Mouse (Mus musculus) Patski (cell line): ENCODE measurements around the gene Insig1. TPM values are rescaled to one million over a fixed set of nuclear protein-coding genes. Genes with fewer than 3 reads are reported as not detected.

ENCODE experiments used
- ATAC-seq: fragments of 100-300 bp; one replicate; pipeline ENCODE4 v1.8.0; 2021
- CTCF ChIA-PET: fragments of 350-600 bp; sonication (Branson Sonifier 250); formaldehyde crosslinking; loops from one replicate; lab custom pipeline; 2022; ENCODE audit warnings: inconsistent platforms; lab: Charles Lee
- POLR2A ChIA-PET: fragments of 350-600 bp; sonication (Branson Sonifier 250); formaldehyde crosslinking; loops from one replicate; lab custom pipeline; 2022; ENCODE audit warnings: antibody characterized with exemption, inconsistent platforms; lab: Charles Lee
- DNase-seq: peaks from one replicate; pipeline ENCODE4 v3.0.0-alpha.2; 2011; ENCODE audit warnings: low read depth, low spot score
- H3K27me3 ChIP-seq: fragments of 371-371 bp; one replicate; pipeline ENCODE4 v1.5.1; 2021
- CTCF ChIP-seq: fragments of 100-300 bp; IDR thresholded peaks from one replicate; pipeline ENCODE4 v1.5.1; 2021
- in situ Hi-C: fragments of 300-500 bp; cut with MboI; formaldehyde crosslinking; loops from 3 replicates; pipeline ENCODE4 v1.11.1; 2018; ENCODE audit warnings: low pct_unique_long_range_greater_than_20kb, mixed read lengths
- polyA plus RNA-seq: library from polyadenylated mRNA; unstranded; gene quantifications from one replicate; pipeline ENCODE4 v1.2.3, GENCODE M21; 2021

The Insig1 gene
- polyA plus RNA-seq, 1 experiment from 2014 or later = 19.8 TPM

DNA sequence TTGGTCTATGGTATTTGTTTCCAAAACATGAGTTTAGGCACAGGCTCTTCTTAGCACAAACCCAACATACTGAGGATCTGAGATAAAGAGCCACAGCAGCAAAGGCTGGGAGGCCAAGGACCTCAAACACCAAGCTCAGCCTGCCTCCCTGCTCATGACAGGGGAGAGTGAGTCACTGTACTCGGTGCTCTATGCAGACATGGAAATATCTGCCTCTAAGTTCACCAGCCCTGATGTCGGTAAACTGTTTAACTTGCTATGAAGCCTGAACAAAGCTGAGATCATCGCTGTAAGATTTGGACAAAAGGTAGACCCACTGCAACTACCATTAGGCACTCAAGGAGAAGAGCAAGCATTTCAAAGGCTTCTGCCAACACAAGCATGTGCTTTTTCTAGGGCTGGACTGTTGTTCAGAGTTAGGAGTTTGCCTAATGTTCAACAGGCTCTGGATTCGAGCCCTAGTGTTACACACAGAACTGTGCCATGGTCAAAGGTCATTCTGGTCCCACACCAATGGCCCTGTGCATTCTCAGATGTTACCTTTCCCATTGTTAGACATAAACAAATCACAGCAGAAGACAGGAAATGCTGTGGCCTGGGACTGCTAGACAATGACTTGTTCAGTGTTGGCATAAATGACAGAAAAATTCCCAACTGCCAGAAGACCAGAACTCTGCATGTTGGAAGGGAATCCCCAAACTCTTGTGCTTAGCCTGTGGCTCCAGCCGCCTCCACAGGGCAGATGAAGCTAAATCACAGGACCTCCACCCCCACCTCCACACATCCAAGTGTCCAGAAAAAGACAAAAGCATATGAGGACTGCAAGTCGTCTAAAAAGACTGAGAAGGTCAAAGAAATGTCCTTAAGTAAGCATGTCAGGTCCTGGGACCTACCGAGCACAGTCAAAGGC lies 31.2 kb upstream of the Insig1 start:
- H3K27me3 ChIP-seq = no peaks in the 10 kb centered on the region
- DNase-seq (no peak), ATAC-seq (no peak)
- no peak for TF ChIP-seq CTCF
- in situ Hi-C loops = no loop called here
- ChIA-PET POLR2A (no interaction called here), CTCF (interaction anchor here (1.3 to 1.5 kb wide), 2 partner anchors 10 to 13 kb away, joined by 4 to 5 read pairs; no protein-coding TSS in a partner anchor)

DNA sequence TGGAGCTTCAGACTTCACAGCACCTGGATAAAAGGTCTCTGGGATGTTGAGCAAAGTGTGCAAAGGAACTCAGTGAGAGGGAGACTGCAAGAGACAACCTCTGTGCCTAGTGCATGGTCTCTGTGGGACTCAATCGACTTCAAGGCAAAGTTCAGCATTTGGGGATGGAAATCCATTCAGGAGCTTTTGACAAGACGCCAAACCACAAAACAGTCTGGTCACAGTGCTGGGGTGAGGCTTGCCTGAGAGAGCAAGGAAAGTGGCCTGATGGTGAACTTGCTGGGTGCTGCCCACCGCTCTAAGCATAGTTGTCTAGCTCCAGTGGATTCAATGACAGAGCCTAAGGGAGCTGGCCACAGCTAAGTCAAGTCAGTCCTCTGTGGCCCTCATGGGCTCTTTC lies 30.4 kb upstream of the Insig1 start:
- ATAC-seq = no peak
- CTCF ChIA-PET = interaction anchor here (1.3 to 1.5 kb wide), 2 partner anchors 9 to 12 kb away, joined by 4 to 5 read pairs; no protein-coding TSS in a partner anchor

DNA sequence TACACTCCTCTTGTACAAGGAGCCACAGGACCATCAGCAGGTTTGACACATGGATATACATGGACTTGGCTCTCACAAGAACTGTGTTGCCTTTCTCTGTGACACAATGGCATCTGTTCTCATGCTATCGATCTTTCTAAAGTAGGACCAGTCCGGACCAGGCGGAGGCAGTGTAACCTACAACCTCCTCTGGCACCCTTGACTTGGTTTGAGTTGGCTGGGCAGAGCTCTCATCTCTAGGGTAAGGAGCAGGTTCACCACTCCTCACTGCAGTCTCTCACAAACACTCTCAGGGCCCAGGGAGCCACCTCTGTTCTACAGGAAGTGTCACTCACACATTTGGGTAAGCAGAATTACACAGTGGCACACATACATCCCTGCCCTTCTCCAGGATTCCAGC lies 29.1 kb upstream of the Insig1 start:
- ChIA-PET CTCF (interaction anchor here (0.6 to 1.5 kb wide), 2 partner anchors 11 to 13 kb away, joined by 3 to 5 read pairs; no protein-coding TSS in a partner anchor), POLR2A (no interaction called here)

More for the DNA sequence above, 30.4 kb upstream of the Insig1 start:
- in situ Hi-C loops = no loop called here
- no peak for DNase-seq
- no peak for TF ChIP-seq CTCF
- POLR2A ChIA-PET = no interaction called here
- no peaks in the 10 kb centered on the region for H3K27me3 ChIP-seq

DNA sequence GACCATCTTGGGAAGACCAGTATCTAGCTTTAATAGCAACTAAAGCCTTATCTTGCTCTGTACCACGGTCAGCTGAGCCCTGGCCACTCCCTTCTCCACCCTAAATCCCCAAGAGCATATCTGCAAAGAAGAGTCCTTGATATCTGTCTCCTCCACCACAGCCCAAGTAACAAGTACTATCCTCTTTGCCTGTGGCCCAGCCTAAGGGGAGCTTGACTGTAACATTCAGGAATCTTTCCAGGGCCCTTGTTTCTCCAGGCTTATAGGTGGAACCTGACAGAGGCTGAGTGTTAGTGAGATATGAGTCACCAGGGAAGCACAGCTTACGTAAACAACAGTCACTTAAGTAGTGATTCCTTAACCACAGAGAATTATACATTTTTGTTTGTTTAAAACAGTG lies 28.4 kb upstream of the Insig1 start:
- no peaks in the 10 kb centered on the region for H3K27me3 ChIP-seq
- ChIA-PET POLR2A (interaction anchor here (0.5 to 0.9 kb wide), 2 partner anchors 23 to 65 kb away, joined by 4 read pairs; no protein-coding TSS in a partner anchor), CTCF (no interaction called here)
- no peak for TF ChIP-seq CTCF
- ATAC-seq = peak; percentile 81
- in situ Hi-C loops = no loop called here
- no peak for DNase-seq

More for the DNA sequence above, 29.1 kb upstream of the Insig1 start:
- H3K27me3 ChIP-seq = no peaks in the 10 kb centered on the region
- no peak for DNase-seq
- in situ Hi-C loops = no loop called here
- no peak for ATAC-seq
- TF ChIP-seq CTCF = no peak

DNA sequence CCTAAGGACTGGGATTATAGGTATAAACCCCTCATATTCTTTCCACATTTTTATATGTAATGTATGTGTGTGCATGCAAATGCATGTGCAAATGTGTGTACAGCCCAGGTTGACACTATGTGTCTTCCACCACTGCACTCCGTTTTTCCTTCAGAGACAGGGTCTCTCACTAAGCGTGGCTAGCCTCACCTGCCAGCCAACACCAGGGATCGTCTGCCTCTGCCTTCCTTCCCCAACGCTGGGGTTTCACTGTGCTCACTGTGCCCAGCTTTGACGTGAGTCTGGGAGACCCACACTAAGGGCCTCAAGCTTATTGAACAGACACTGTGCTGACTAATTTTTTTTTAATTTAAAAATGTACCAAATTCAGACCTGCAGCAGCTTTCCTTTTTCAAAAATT lies 27.8 kb upstream of the Insig1 start:
- POLR2A ChIA-PET = interaction anchor here (0.9 kb wide), 1 partner anchor 23 kb away, joined by 4 read pairs; no protein-coding TSS in a partner anchor
- H3K27me3 ChIP-seq = no peaks in the 10 kb centered on the region
- CTCF ChIA-PET = no interaction called here
- no peak for DNase-seq
- no peak for ATAC-seq
- in situ Hi-C loops = no loop called here
- no peak for TF ChIP-seq CTCF

DNA sequence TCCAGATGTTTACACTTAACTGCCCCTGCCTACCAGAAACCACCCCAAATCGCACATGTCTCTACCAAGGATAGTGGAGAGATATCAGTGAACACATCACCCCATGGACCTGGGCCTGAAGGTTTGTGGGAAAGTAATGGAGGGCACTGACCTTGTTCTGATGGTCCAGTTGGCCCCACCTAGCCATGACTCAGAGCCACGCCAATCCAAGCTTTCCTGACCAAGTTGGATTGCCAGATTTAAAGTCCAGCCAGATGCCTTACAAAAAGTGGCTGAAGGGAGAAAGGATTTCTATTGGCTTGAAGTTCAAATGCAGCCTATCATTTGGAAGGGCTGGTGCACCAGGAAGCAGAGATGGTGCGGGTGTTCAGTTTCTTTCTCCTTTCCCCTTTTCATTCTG lies 24.2 kb upstream of the Insig1 start:
- no peak for TF ChIP-seq CTCF
- ChIA-PET POLR2A (no interaction called here), CTCF (interaction anchor here (1.3 to 1.4 kb wide), 2 partner anchors 9 to 17 kb away, joined by 3 to 4 read pairs; no protein-coding TSS in a partner anchor)
- no peaks in the 10 kb centered on the region for H3K27me3 ChIP-seq
- DNase-seq (no peak), ATAC-seq (no peak)
- in situ Hi-C loops = no loop called here

DNA sequence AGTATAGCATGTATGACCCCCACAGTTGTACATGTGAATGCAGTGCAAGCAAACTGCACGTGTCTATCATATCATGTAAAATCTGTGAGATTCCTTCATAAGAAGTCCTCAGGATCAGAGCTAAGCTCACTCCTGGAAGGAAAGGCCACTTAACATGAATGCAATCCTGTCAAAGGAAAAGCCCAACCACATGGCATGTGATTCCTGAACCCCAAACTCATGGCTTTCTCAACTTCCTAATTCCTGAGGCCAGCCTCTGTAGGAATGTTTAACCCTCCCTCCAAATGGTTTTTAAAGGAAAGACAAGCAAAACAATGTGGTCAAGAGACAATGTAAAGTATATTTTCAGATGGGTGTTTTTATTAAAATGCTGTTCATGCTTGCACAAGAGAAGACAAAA lies 23.2 kb upstream of the Insig1 start:
- TF ChIP-seq CTCF = no peak
- ChIA-PET POLR2A (no interaction called here), CTCF (interaction anchor here (1.4 kb wide), 1 partner anchor 10 kb away, joined by 3 read pairs; no protein-coding TSS in a partner anchor)
- DNase-seq (no peak), ATAC-seq (no peak)
- H3K27me3 ChIP-seq = no peaks in the 10 kb centered on the region
- in situ Hi-C loops = no loop called here

DNA sequence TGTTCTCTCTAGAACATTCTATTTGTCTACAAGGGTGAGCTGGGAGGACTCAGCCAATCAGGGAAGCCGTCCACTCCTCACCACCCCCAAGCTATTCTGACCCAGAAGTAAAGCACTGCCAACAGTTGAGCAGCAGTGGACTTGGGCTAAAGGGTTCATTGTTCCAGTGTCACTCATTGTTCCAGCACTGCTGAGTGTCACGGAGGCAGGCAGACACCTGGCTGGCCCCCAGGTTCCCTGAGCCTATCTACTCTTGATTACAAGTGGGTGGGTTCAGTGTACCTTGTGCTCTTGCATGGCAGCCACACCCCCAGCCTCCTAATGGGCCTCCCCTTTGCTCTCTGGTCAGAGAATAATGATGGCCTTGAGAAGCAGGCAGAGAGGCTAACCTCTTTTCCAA lies 15.7 kb upstream of the Insig1 start:
- no peak for TF ChIP-seq CTCF
- DNase-seq = no peak
- ChIA-PET POLR2A (no interaction called here), CTCF (no interaction called here)
- in situ Hi-C loops = no loop called here
- H3K27me3 ChIP-seq = no peaks in the 10 kb centered on the region
- ATAC-seq = no peak

DNA sequence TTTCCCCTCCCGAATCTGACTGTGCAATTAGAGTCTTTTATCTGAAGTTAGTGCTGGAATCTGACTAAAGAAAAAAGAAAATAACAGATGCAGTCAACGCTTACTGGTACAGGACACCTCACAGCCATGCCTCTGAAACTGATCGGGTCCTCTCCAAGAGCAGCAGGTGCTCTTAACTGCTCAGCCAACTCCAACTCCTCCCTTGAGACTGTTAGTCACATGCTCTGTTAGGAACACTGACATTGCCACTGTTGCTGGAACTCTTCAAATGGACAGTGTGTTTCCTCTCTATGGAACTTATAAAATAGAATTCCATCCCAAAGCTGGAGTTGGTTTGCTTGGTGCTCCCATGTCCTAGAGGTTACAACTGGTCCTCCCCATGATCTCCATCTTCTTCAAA lies 14.3 kb upstream of the Insig1 start:
- POLR2A ChIA-PET = no interaction called here
- DNase-seq (no peak), ATAC-seq (no peak)
- TF ChIP-seq CTCF = no peak
- CTCF ChIA-PET = no interaction called here
- in situ Hi-C loops = no loop called here
- no peaks in the 10 kb centered on the region for H3K27me3 ChIP-seq

DNA sequence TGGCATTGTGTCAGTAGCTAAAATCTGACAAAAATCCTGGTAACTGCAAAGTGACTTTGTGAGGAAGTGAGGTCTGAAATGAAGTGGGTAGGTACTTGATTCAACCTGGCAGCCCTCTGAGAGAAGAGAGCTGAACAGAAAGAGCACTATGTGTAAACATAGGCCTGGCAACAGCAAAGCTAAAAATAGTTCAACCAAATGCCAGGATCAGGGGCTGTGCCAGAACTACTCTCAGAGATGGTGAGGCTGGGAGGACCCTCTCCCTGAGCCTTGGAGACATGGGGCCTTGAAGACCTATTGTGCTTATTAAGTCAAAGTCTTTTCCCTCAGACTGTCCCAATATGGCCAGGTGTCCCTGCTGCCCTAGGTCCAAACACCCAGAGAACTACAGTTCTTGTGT lies 10.7 kb upstream of the Insig1 start:
- in situ Hi-C loops = no loop called here
- no peak for DNase-seq

DNA sequence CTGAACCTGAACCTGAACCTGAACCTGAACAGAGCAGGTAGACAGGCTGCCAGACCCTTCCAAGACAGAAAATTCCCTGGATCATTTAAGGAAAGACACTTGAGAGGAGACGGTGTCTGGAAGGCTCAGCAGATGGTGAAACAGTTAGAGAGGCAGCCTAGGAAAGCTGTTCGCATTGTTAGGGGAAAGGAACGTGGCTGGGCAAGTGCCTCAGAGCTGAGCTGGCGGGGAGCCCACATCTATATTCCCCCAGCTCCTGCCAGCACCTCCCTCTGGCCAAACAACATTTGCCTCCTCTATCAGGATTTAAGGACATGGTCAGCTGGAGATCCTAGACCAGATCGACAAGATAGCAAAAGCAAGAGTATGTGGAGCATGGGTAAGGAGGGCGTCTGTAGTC lies 10.2 kb upstream of the Insig1 start:
- POLR2A ChIA-PET = no interaction called here
- no peak for ATAC-seq
- CTCF ChIA-PET = interaction anchor here (1.3 kb wide), 1 partner anchor 31 kb away, joined by 4 read pairs; no protein-coding TSS in a partner anchor
- no peak for TF ChIP-seq CTCF
- DNase-seq = no peak
- in situ Hi-C loops = no loop called here
- no peaks in the 10 kb centered on the region for H3K27me3 ChIP-seq

More for the DNA sequence above, 10.7 kb upstream of the Insig1 start:
- no peaks in the 10 kb centered on the region for H3K27me3 ChIP-seq
- ATAC-seq = no peak
- ChIA-PET CTCF (interaction anchor here (1.3 kb wide), 1 partner anchor 32 kb away, joined by 4 read pairs; no protein-coding TSS in a partner anchor), POLR2A (no interaction called here)
- no peak for TF ChIP-seq CTCF
